Mouse (Mus musculus) spleen, adult 12 weeks (tissue): ENCODE measurements around the gene Rnf26.

Experiments used
- DNase-seq: peaks from one replicate; pipeline ENCODE4 v3.0.0; 2022; ENCODE audit warnings: low spot score

Rnf26 gene

DNA sequence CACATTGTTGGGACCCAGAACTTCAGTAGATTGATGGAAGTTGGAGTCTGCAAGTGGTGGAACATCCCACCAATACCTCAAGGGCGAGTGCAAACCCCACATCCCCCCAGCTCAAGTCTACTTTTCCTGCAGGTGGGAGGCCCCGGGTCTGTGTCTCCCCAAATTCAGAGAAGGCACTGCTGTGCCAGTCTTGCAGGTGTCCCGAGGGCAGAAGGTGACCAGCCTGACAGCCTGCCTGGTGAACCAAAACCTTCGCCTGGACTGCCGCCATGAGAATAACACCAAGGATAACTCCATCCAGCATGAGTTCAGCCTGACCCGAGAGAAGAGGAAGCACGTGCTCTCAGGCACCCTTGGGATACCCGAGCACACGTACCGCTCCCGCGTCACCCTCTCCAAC is 66.9 kb downstream of the Rnf26 start:
- no peak for DNase-seq

DNA sequence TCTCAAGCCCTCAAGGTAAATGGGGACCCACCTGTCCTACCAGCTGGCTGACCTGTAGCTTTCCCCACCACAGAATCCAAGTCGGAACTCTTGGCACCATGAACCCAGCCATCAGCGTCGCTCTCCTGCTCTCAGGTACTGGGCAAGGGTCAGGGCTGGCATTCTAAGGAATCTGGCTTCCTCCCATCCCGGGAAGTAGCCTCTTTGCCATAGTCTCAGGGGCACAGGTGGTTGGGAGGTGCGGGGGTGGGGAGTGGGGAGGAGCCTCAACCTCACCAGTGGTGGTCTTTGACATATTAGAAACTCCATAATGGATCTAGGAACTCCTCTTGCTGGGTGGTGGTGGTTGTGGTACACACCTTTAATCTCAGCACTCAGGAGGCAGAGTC is 67.4 kb downstream of the Rnf26 start:
- DNase-seq = no peak
